Mouse (Mus musculus) thymus, adult 2 months (tissue): ENCODE measurements around the gene Zfp59.

Source experiments
- CTCF ChIP-seq: fragments of 200-500 bp; IDR thresholded peaks from 2 replicates; pipeline ENCODE4 v1.5.1; 2012; ENCODE audit warnings: mild to moderate bottlenecking, control low read depth, low read length, moderate library complexity, borderline replicate concordance; ENCODE audit not compliant: control insufficient read depth, poor library complexity, insufficient read depth; ENCODE audit errors: extremely low read depth
- POLR2A ChIP-seq: fragments of 200-500 bp; IDR thresholded peaks from 2 replicates; pipeline ENCODE4 v1.6.1; 2012; ENCODE audit warnings: mild to moderate bottlenecking, low read length, control low read depth, moderate library complexity; ENCODE audit not compliant: control insufficient read depth, poor library complexity, insufficient read depth; ENCODE audit errors: extremely low read depth

DNA sequence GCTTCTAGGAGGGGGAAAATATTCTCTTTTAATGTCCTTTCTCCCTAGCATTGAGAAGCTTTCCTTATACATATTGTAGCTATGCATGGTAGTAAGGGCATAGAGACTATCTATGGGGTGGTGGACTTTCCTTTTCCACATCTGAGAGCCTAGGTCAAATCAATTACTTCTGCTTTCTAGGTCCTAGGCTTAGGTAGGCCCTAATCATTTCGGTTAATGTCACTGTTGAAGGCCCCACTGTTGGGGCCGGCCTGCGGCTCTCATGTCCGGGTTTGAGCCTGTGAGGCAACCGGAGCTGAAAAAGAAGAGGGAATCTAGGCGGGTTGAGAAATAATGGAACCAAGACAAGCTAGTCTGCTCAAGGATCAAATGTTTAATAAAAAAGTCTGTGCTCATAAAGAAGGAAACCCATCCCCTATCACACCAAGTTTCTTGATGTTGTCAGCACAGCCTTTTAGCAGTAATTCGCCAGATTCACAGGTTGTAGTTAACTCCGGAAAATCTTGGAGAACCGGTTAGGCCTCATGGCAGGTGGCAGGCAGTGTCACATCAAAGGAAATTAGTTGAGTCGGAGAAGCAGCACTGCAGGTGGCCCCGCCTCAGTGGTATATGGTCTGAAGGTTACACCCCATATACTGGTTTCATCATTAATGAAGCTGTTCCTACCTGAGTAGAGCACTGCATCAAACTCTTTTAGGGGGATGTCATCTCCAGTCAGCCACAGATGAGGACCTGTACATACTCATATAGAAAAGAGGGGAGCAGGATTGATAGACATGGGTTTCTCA, 66.8 kb downstream of the Zfp59 start:
- TF ChIP-seq CTCF (no peak), POLR2A (no peak)
